In genomic region chr19:3264348-3264747, GRCm38 (mm10) we compare ENCODE assay signal across 22 mouse cellular contexts. TPM values are rescaled to one million over a fixed set of nuclear protein-coding genes. Genes with fewer than 3 reads are reported as not detected.
DNase-seq lines count a peak whose midpoint lies in the region; ATAC-seq and TF ChIP-seq lines count a peak whose summit lies in the region.
"Had no signal": no experiment of that assay in that cellular context is flagged by ENCODE, and none has a peak within 500 bp of the region (broad histone marks: within the 10 kb centered on the region; RNA-seq: fewer than 3 reads in every experiment).

No protein-coding gene starts in this region.

- no peaks in the 10 kb centered on the region for H3K27me3 ChIP-seq in heart, adult 2 months (ENCODE audit: control insufficient read depth, insufficient read depth, low read length)
- no peaks in the 10 kb centered on the region for H3K27me3 ChIP-seq in limb, embryonic 11.5 days (ENCODE audit: control insufficient read depth, insufficient read depth, low read length)
- H3K27me3 ChIP-seq: CH12.LX; heart, embryonic 15.5 days; kidney, embryonic 15.5 days; liver, embryonic 13.5 days; midbrain, embryonic 15.5 days had no signal

- H3K4me1 ChIP-seq in heart, adult 2 months (ENCODE audit: control insufficient read depth, insufficient read depth, low read length) = no peaks in the 10 kb centered on the region
- no peaks in the 10 kb centered on the region for H3K4me1 ChIP-seq in limb, embryonic 11.5 days (ENCODE audit: control insufficient read depth, insufficient read depth, low read length)
- H3K4me1 ChIP-seq: heart, embryonic 15.5 days; kidney, embryonic 15.5 days; liver, embryonic 13.5 days; midbrain, embryonic 15.5 days had no signal

- no peak overlapping the region for H3K4me3 ChIP-seq in heart, adult 2 months
- H3K4me3 ChIP-seq in left cerebral cortex, adult 2 months = no peak overlapping the region
- H3K4me3 ChIP-seq in limb, embryonic 11.5 days (ENCODE audit: low read depth, low read length) = no peak overlapping the region
- H3K4me3 ChIP-seq: heart, embryonic 15.5 days; kidney, embryonic 15.5 days; liver, embryonic 13.5 days; midbrain, embryonic 15.5 days; myocyte had no signal

- ATAC-seq in limb, embryonic 11.5 days (ENCODE audit: insufficient number of reproducible peaks, low FRiP score, low TSS enrichment, low read depth) = no peak
- ATAC-seq: forebrain, embryonic 16.5 days; lung, postnatal 0 days; midbrain, embryonic 15.5 days had no signal

- no peak overlapping the region for H3K9ac ChIP-seq in heart, adult 2 months (ENCODE audit: low read depth, low read length)
- H3K9ac ChIP-seq in limb, embryonic 11.5 days (ENCODE audit: low read length) = no peak overlapping the region
- H3K9ac ChIP-seq: heart, embryonic 15.5 days; kidney, embryonic 15.5 days; liver, embryonic 13.5 days; midbrain, embryonic 15.5 days had no signal

- H3K4me2 ChIP-seq in limb, embryonic 11.5 days (ENCODE audit: low read depth, severe bottlenecking) = no peak overlapping the region
- H3K4me2 ChIP-seq: heart, embryonic 15.5 days; kidney, embryonic 15.5 days; liver, embryonic 13.5 days; midbrain, embryonic 15.5 days had no signal

- no peak overlapping the region for H3K27ac ChIP-seq in heart, adult 2 months
- H3K27ac ChIP-seq in left cerebral cortex, adult 2 months = no peak overlapping the region
- no peak overlapping the region for H3K27ac ChIP-seq in limb, embryonic 11.5 days (replicated peaks; ENCODE audit: low read depth, low read length)
- H3K27ac ChIP-seq: heart, embryonic 15.5 days; kidney, embryonic 15.5 days; liver, embryonic 13.5 days; midbrain, embryonic 15.5 days had no signal

- TF ChIP-seq EP300 in heart, adult 2 months (IDR thresholded peaks at IDR 0.05; ENCODE audit: insufficient read depth, low read depth, low read length) = no peak

- no peak for TF ChIP-seq CTCF in heart, adult 2 months (IDR thresholded peaks at IDR 0.05)
- TF ChIP-seq CTCF in left cerebral cortex, adult 2 months (IDR thresholded peaks at IDR 0.05) = no peak

- intact Hi-C loops in heart, adult 2 months (cut with DNase I) = no loop called here
- intact Hi-C loops in left cerebral cortex, adult 2 months (cut with DNase I) = no loop called here
- intact Hi-C loops in left cerebral cortex, postnatal 14 days (cut with DNase I) = no loop called here

- no peak for TF ChIP-seq POLR2A in heart, adult 2 months (IDR thresholded peaks at IDR 0.05; ENCODE audit: insufficient read depth, low read depth, low read length)

- WGBS in heart, adult 2 months = 93% methylated on average over 6 of the region's 6 CpGs
- 95% methylated on average over 6 of the region's 6 CpGs for WGBS in limb, embryonic 11.5 days

- H3K36me3 ChIP-seq in heart, adult 2 months (ENCODE audit: control insufficient read depth, insufficient read depth, low read length) = no peaks in the 10 kb centered on the region
- peaks cover 35% of the 10 kb centered on the region for H3K36me3 ChIP-seq in limb, embryonic 11.5 days (ENCODE audit: control insufficient read depth, insufficient read depth, low read length)

- H3K9me3 ChIP-seq in limb, embryonic 11.5 days (ENCODE audit: control insufficient read depth, low read length) = no peaks in the 10 kb centered on the region
- H3K9me3 ChIP-seq: heart, embryonic 15.5 days; kidney, embryonic 15.5 days; liver, embryonic 13.5 days; midbrain, embryonic 15.5 days had no signal

- H3K79me2 ChIP-seq in heart, adult 2 months (replicated peaks; ENCODE audit: control insufficient read depth, insufficient read depth, low read length) = no peaks in the 10 kb centered on the region

- peak; percentile 1 to 14 for DNase-seq in heart, adult 2 months
- DNase-seq in heart, adult 18-20 months = no peak
- peak; percentile 5 for DNase-seq in left cerebral cortex, adult 2 months (ENCODE audit: extremely low spot score in 1 of 2, low spot score in 2 of 2)
- no peak for DNase-seq in left cerebral cortex, postnatal 14 days (ENCODE audit: low spot score in 2 of 2)
- DNase-seq in ovary, adult 18-20 months (ENCODE audit: low spot score) = peak; percentile 0
- no peak for DNase-seq in ovary, postnatal 36 days (ENCODE audit: low spot score)
- peak; percentile 16 for DNase-seq in limb, embryonic 11.5 days (ENCODE audit: low spot score)
- DNase-seq: adrenal gland, postnatal 25 days; cerebellum, adult 11 months; cerebellum, postnatal 14 days; kidney, postnatal 4 days; layer of hippocampus, postnatal 36 days; liver, embryonic 13.5 days; retina, postnatal 1 day; thymus, postnatal 36 days had no signal

RNA-seq across cellular contexts. Expression of gene Mrpl21, which starts 18.4 kb away (rescaled TPM):
- 10 to 100 TPM; 79.4 to 90.1 TPM for total RNA-seq in heart, adult 2 months (2021)
- polyA plus RNA-seq in heart, adult 2 months (2012; rRNA removed) = 65.3 and 76.9 TPM in 2 replicates
- total RNA-seq in heart, adult 18-20 months (2021) = 10 to 100 TPM; 94.3 to 95.8 TPM
- total RNA-seq in left cerebral cortex, adult 2 months (2021) = 10 to 100 TPM; 51.3 to 52.0 TPM
- 10 to 100 TPM; 56.7 to 60.2 TPM for total RNA-seq in left cerebral cortex, postnatal 14 days (2021)
- polyA plus RNA-seq in limb, embryonic 11.5 days (2014; fragmentation: Nextera tagmentation; extraction: Ambion mirVana) = 155 TPM in 2 replicates

RNA-seq across cellular contexts. Expression of gene Ighmbp2, which starts 18.5 kb away (rescaled TPM):
- total RNA-seq in heart, adult 2 months (2021) = 1 to 10 TPM; 2.2 to 2.8 TPM
- polyA plus RNA-seq in heart, adult 2 months (2012; rRNA removed) = 2.3 and 2.7 TPM in 2 replicates
- total RNA-seq in heart, adult 18-20 months (2021) = 1 to 10 TPM; 2.6 to 3.3 TPM
- 10 to 100 TPM in 1 of 2 experiments, 1 to 10 TPM in 1; 9.4 to 11.0 TPM for total RNA-seq in left cerebral cortex, adult 2 months (2021)
- 10 to 100 TPM; 10.3 to 11.1 TPM for total RNA-seq in left cerebral cortex, postnatal 14 days (2021)
- polyA plus RNA-seq in limb, embryonic 11.5 days (2014; fragmentation: Nextera tagmentation; extraction: Ambion mirVana) = 9.1 and 9.5 TPM in 2 replicates

RNA-seq across cellular contexts. Expression of gene Cpt1a, which starts 57.8 kb away (rescaled TPM):
- total RNA-seq in heart, adult 2 months (2021) = 10 to 100 TPM; 44.0 to 54.7 TPM
- 42.9 and 49.4 TPM in 2 replicates for polyA plus RNA-seq in heart, adult 2 months (2012; rRNA removed)
- total RNA-seq in heart, adult 18-20 months (2021) = 10 to 100 TPM; 39.2 to 54.4 TPM
- total RNA-seq in left cerebral cortex, adult 2 months (2021) = 10 to 100 TPM; 20.6 to 27.8 TPM
- 10 to 100 TPM; 29.8 to 32.2 TPM for total RNA-seq in left cerebral cortex, postnatal 14 days (2021)
- polyA plus RNA-seq in limb, embryonic 11.5 days (2014; fragmentation: Nextera tagmentation; extraction: Ambion mirVana) = 10.6 and 10.8 TPM in 2 replicates

Comparison
In these comparisons a context has a peak if more than half of its experiments do, and no peak if none do; other contexts are left out.
1. DNase-seq: peak in heart, adult 2 months (2 of 2), left cerebral cortex, adult 2 months (2 of 2), ovary, adult 18-20 months (single experiment) and limb, embryonic 11.5 days (single experiment); none in heart, adult 18-20 months (0 of 2), left cerebral cortex, postnatal 14 days (0 of 2) and ovary, postnatal 36 days (single experiment).